Mouse (Mus musculus): ENCODE measurements around the gene Camk2g. TPM values are rescaled to one million over a fixed set of nuclear protein-coding genes. Genes with fewer than 3 reads are reported as not detected.

The Camk2g gene
- total and polyA plus RNA-seq, 3 experiments: 15.7 to 33.1 (median 18.5) TPM

- in situ Hi-C loops (cut with MboI; ENCODE audit: low pct_ligation_motif_present, low pct_unique_long_range_greater_than_20kb, low sequenced_read_pairs) (loop anchor here (25.0 kb wide), 1 partner anchor 220 kb away; no protein-coding TSS in a partner anchor), dilution Hi-C loops (cut with MboI; ENCODE audit: extremely low pct_ligation_motif_present, extremely low pct_unique_long_range_greater_than_20kb, low sequenced_read_pairs) (no loop called here)
- peaks cover 30 to 53% of the 10 kb centered on the region in 2 experiments for H3K36me3 ChIP-seq (replicated peaks in 1 of 2; ENCODE audit: control insufficient read depth in 1 of 2, insufficient read depth in 1 of 2, low read length in 1 of 2)
- TF ChIP-seq POLR2AphosphoS2 (IDR thresholded peaks at IDR 0.05; ENCODE audit: low read depth, low read length) (no peak), ZMIZ1 (IDR thresholded peaks at IDR 0.05; ENCODE audit: low read depth, low read length) (no peak), NELFE (IDR thresholded peaks at IDR 0.05; ENCODE audit: low read depth, low read length) (no peak), E2F4 (IDR thresholded peaks at IDR 0.05; ENCODE audit: insufficient replicate concordance, low read depth, low read length) (no peak), MAFK (IDR thresholded peaks at IDR 0.05; ENCODE audit: insufficient replicate concordance, low read length) (no peak), USF1 (IDR thresholded peaks at IDR 0.05; ENCODE audit: low read depth, low read length) (no peak), HCFC1 (IDR thresholded peaks at IDR 0.05; ENCODE audit: low read depth, low read length) (no peak), RAD21 (IDR thresholded peaks at IDR 0.05; ENCODE audit: low read depth, low read length) (no peak)
- H3K9ac ChIP-seq (ENCODE audit: insufficient read depth, low read depth): peak overlapping the region; percentile 84; the same call in 1 of the 2 replicates
- H3K27ac ChIP-seq (ENCODE audit: insufficient read depth, low read depth): no peak overlapping the region
- H3K4me3 ChIP-seq (replicated peaks in 1 of 3; ENCODE audit: low read depth in 2 of 3, low read length in 2 of 3, poor library complexity in 1 of 3): peak overlapping the region in 2 of 3 experiments; percentile 75 to 94
- H3K4me2 ChIP-seq (ENCODE audit: insufficient read depth, low read depth, poor library complexity, severe bottlenecking): peak overlapping the region; percentile 96
- H3K9me3 ChIP-seq (replicated peaks; ENCODE audit: low read length): no peaks in the 10 kb centered on the region
- H3K79me2 ChIP-seq (replicated peaks; ENCODE audit: control insufficient read depth, extremely low read depth, insufficient read depth, poor library complexity, severe bottlenecking): peaks cover 4% of the 10 kb centered on the region; the same call in 1 of the 2 replicates
- no peaks in the 10 kb centered on the region for H3K27me3 ChIP-seq (replicated peaks)
- no peak for DNase-seq (ENCODE audit: extremely low read depth)
- H3K4me1 ChIP-seq (ENCODE audit: control insufficient read depth in 1 of 2, insufficient read depth in 2 of 2): peaks cover 10 to 59% of the 10 kb centered on the region in 2 experiments
These were observed 1.5 kb downstream of the Camk2g start for GRCm38 (mm10) chr14:20792243-20792921.

GRCm38 (mm10) chr14:20791511-20792242 is 2.2 kb downstream of the Camk2g start:
- no peak overlapping the region for H3K27ac ChIP-seq (ENCODE audit: insufficient read depth, low read depth)
- in situ Hi-C loops (cut with MboI; ENCODE audit: low pct_ligation_motif_present, low pct_unique_long_range_greater_than_20kb, low sequenced_read_pairs) (loop anchor here (25.0 kb wide), 1 partner anchor 221 kb away; no protein-coding TSS in a partner anchor), dilution Hi-C loops (cut with MboI; ENCODE audit: extremely low pct_ligation_motif_present, extremely low pct_unique_long_range_greater_than_20kb, low sequenced_read_pairs) (no loop called here)
- TF ChIP-seq POLR2AphosphoS2 (IDR thresholded peaks at IDR 0.05; ENCODE audit: low read depth, low read length) (no peak), MAFK (IDR thresholded peaks at IDR 0.05; ENCODE audit: insufficient replicate concordance, low read length) (no peak), NRF1 (IDR thresholded peaks at IDR 0.05; ENCODE audit: low read depth, low read length) (no peak), RAD21 (IDR thresholded peaks at IDR 0.05; ENCODE audit: low read depth, low read length) (no peak), ELF1 (IDR thresholded peaks at IDR 0.05; ENCODE audit: low read depth, low read length) (no peak), E2F4 (IDR thresholded peaks at IDR 0.05; ENCODE audit: insufficient replicate concordance, low read depth, low read length) (no peak), MAX (IDR thresholded peaks at IDR 0.05; ENCODE audit: low read length) (no peak), UBTF (IDR thresholded peaks at IDR 0.05; ENCODE audit: low read depth, low read length) (no peak), HCFC1 (IDR thresholded peaks at IDR 0.05; ENCODE audit: low read depth, low read length) (no peak), KAT2A (IDR thresholded peaks at IDR 0.05; ENCODE audit: insufficient replicate concordance, low read length) (no peak), PAX5 (IDR thresholded peaks at IDR 0.05; ENCODE audit: low read length) (no peak), USF1 (IDR thresholded peaks at IDR 0.05; ENCODE audit: low read depth, low read length) (no peak), USF2 (conservative IDR thresholded peaks at IDR 0.05; ENCODE audit: low read depth, low read length) (no peak), SMC3 (IDR thresholded peaks at IDR 0.05; ENCODE audit: low read depth, low read length) (no peak), BHLHE40 (IDR thresholded peaks at IDR 0.05; ENCODE audit: low read depth, low read length) (no peak), TBP (conservative IDR thresholded peaks at IDR 0.05; ENCODE audit: low read depth, low read length) (no peak), RCOR1 (conservative IDR thresholded peaks at IDR 0.05; ENCODE audit: low read depth, low read length) (no peak), POLR2A (IDR thresholded peaks at IDR 0.05; ENCODE audit: low read depth, low read length) (no peak), CHD2 (IDR thresholded peaks at IDR 0.05; ENCODE audit: low read length) (no peak), MYC (IDR thresholded peaks at IDR 0.05; ENCODE audit: low read depth, low read length) (no peak)
- H3K27me3 ChIP-seq (replicated peaks): no peaks in the 10 kb centered on the region
- H3K9ac ChIP-seq (ENCODE audit: insufficient read depth, low read depth): no peak overlapping the region
- peaks cover 7% of the 10 kb centered on the region; the same call in 1 of the 2 replicates for H3K79me2 ChIP-seq (replicated peaks; ENCODE audit: control insufficient read depth, extremely low read depth, insufficient read depth, poor library complexity, severe bottlenecking)
- no peak overlapping the region for H3K4me2 ChIP-seq (ENCODE audit: insufficient read depth, low read depth, poor library complexity, severe bottlenecking)
- peaks cover 11 to 66% of the 10 kb centered on the region in 2 experiments for H3K4me1 ChIP-seq (ENCODE audit: control insufficient read depth in 1 of 2, insufficient read depth in 2 of 2)
- no peak for DNase-seq (ENCODE audit: extremely low read depth)
- H3K4me3 ChIP-seq (replicated peaks in 1 of 3; ENCODE audit: low read depth in 2 of 3, low read length in 2 of 3, poor library complexity in 1 of 3): no peak overlapping the region
- peaks cover 30 to 60% of the 10 kb centered on the region in 2 experiments for H3K36me3 ChIP-seq (replicated peaks in 1 of 2; ENCODE audit: control insufficient read depth in 1 of 2, insufficient read depth in 1 of 2, low read length in 1 of 2)
- no peaks in the 10 kb centered on the region for H3K9me3 ChIP-seq (replicated peaks; ENCODE audit: low read length)
